Mouse (Mus musculus) MEL (cell line): ENCODE results near the gene Ttll11. TPM values are rescaled to one million over a fixed set of nuclear protein-coding genes. Genes with fewer than 3 reads are reported as not detected.

ENCODE experiments used
- DNase-seq: peaks from one replicate; pipeline ENCODE4 v3.0.0; 2011; ENCODE audit warnings: low read depth, low spot score
- H3K27ac ChIP-seq: 2 replicates; pipeline ENCODE4 v1.5.1; 2012; ENCODE audit warnings: low read depth, mild to moderate bottlenecking, control low read depth, low read length, moderate library complexity; ENCODE audit not compliant: control insufficient read depth
- H3K27me3 ChIP-seq, 2 experiments: fragments of 150-350 bp in 1 of 2; sonication (generic) in 1 of 2; 2 replicates each; pipeline ENCODE4 v1.6.1; 2012; ENCODE audit warnings: low read length in 2 of 2, mild to moderate bottlenecking in 2 of 2, improper control_type of control experiment in 1 of 2, moderate library complexity in 1 of 2; ENCODE audit not compliant: insufficient read depth in 2 of 2, control insufficient read depth in 1 of 2
- H3K36me3 ChIP-seq, 2 experiments: 2 replicates each; pipeline ENCODE4 v1.6.1; 2012 to 2014; ENCODE audit warnings: low read length in 2 of 2, improper control_type of control experiment in 1 of 2, inconsistent platforms in 1 of 2, mild to moderate bottlenecking in 1 of 2; ENCODE audit not compliant: insufficient read depth in 2 of 2, control insufficient read depth in 1 of 2
- H3K4me1 ChIP-seq, 2 experiments: fragments of 150-350 bp in 1 of 2; sonication (generic) in 1 of 2; 2 replicates each; pipeline ENCODE4 v1.6.1; 2012; ENCODE audit warnings: low read length in 2 of 2, improper control_type of control experiment in 1 of 2, mild to moderate bottlenecking in 1 of 2; ENCODE audit not compliant: insufficient read depth in 2 of 2, control insufficient read depth in 1 of 2
- H3K4me3 ChIP-seq, 2 experiments: fragments of 150-350 bp in 1 of 2; sonication (generic) in 1 of 2; 2 replicates each; pipeline ENCODE4 v1.5.1; 2012; ENCODE audit warnings: low read depth in 2 of 2, low read length in 2 of 2, mild to moderate bottlenecking in 2 of 2, moderate library complexity in 2 of 2, control low read depth in 1 of 2, improper control_type of control experiment in 1 of 2; ENCODE audit not compliant: control insufficient read depth in 1 of 2, insufficient read depth in 1 of 2
- H3K79me2 ChIP-seq: 2 replicates; pipeline ENCODE4 v1.6.1; 2012; ENCODE audit warnings: mild to moderate bottlenecking, low read length, moderate library complexity; ENCODE audit not compliant: control insufficient read depth, poor library complexity, insufficient read depth
- H3K9ac ChIP-seq: 2 replicates; pipeline ENCODE4 v1.6.1; 2012; ENCODE audit warnings: low read depth, mild to moderate bottlenecking, control low read depth, low read length, moderate library complexity; ENCODE audit not compliant: control insufficient read depth, poor library complexity, severe bottlenecking
- H3K9me3 ChIP-seq: fragments of 150-350 bp; sonication (generic); replicated peaks from 2 replicates; pipeline ENCODE4 v1.6.1; 2012; ENCODE audit warnings: mild to moderate bottlenecking, low read length, improper control_type of control experiment, moderate library complexity; ENCODE audit not compliant: insufficient read depth
- CHD1 ChIP-seq: IDR thresholded peaks from 2 replicates; pipeline ENCODE4 v1.6.1; 2012; ENCODE audit warnings: low read depth, mild to moderate bottlenecking, inconsistent platforms, low read length, improper control_type of control experiment
- CHD2 ChIP-seq: IDR thresholded peaks from 2 replicates; pipeline ENCODE4 v1.6.1; 2011; ENCODE audit warnings: low read length, improper control_type of control experiment
- CTCF ChIP-seq, 3 experiments: IDR thresholded peaks in 2 of 3; conservative IDR thresholded peaks in 1 of 3; 2 replicates each; pipeline ENCODE4 v1.5.1; 2011 to 2012; ENCODE audit warnings: low read length in 3 of 3, low read depth in 2 of 3, mild to moderate bottlenecking in 2 of 3, improper control_type of control experiment in 1 of 3, inconsistent platforms in 1 of 3, mixed read lengths in 1 of 3, moderate library complexity in 1 of 3; ENCODE audit not compliant: control insufficient read depth in 1 of 3, insufficient read depth in 1 of 3, poor library complexity in 1 of 3, severe bottlenecking in 1 of 3
- E2F4 ChIP-seq: IDR thresholded peaks from 2 replicates; pipeline ENCODE4 v1.6.1; 2011; ENCODE audit warnings: low read depth, low read length, improper control_type of control experiment, borderline replicate concordance
- ELF1 ChIP-seq: IDR thresholded peaks from 2 replicates; pipeline ENCODE4 v1.6.1; 2014; ENCODE audit warnings: low read depth, mild to moderate bottlenecking, inconsistent platforms, low read length, improper control_type of control experiment, moderate library complexity
- ETS1 ChIP-seq: IDR thresholded peaks from 2 replicates; pipeline ENCODE4 v1.6.1; 2012; ENCODE audit warnings: low read depth, mild to moderate bottlenecking, inconsistent platforms, low read length, improper control_type of control experiment, moderate library complexity
- GABPA ChIP-seq: IDR thresholded peaks from 2 replicates; pipeline ENCODE4 v1.6.1; 2012; ENCODE audit warnings: low read depth, mild to moderate bottlenecking, inconsistent platforms, low read length, improper control_type of control experiment, moderate library complexity
- HCFC1 ChIP-seq: IDR thresholded peaks from 2 replicates; pipeline ENCODE4 v1.6.1; 2012; ENCODE audit warnings: low read depth, mild to moderate bottlenecking, inconsistent platforms, low read length, improper control_type of control experiment, moderate library complexity
- KAT2A ChIP-seq: conservative IDR thresholded peaks from 2 replicates; pipeline ENCODE4 v1.6.1; 2012; ENCODE audit warnings: low read depth, low read length, improper control_type of control experiment, inconsistent platforms
- MAX ChIP-seq: IDR thresholded peaks from 2 replicates; pipeline ENCODE4 v1.6.1; 2011; ENCODE audit warnings: low read length, improper control_type of control experiment
- MEF2A ChIP-seq: IDR thresholded peaks from 2 replicates; pipeline ENCODE4 v1.6.1; 2014; ENCODE audit warnings: low read depth, mild to moderate bottlenecking, inconsistent platforms, low read length, improper control_type of control experiment; ENCODE audit not compliant: poor library complexity, insufficient replicate concordance, severe bottlenecking; ENCODE audit errors: extremely low read depth
- MXI1 ChIP-seq: IDR thresholded peaks from 2 replicates; pipeline ENCODE4 v1.6.1; 2011; ENCODE audit warnings: mild to moderate bottlenecking, low read depth, low read length, improper control_type of control experiment
- NELFE ChIP-seq: IDR thresholded peaks from 2 replicates; pipeline ENCODE4 v1.6.1; 2011; ENCODE audit warnings: low read depth, low read length, improper control_type of control experiment
- POLR2AphosphoS2 ChIP-seq: IDR thresholded peaks from 2 replicates; pipeline ENCODE4 v1.6.1; 2011; ENCODE audit warnings: low read length, improper control_type of control experiment
- POLR2AphosphoS5 ChIP-seq: IDR thresholded peaks from 2 replicates; pipeline ENCODE4 v1.6.1; 2012; ENCODE audit warnings: low read depth, borderline replicate concordance, mild to moderate bottlenecking, inconsistent platforms, low read length, moderate library complexity, mixed read lengths
- RAD21 ChIP-seq: IDR thresholded peaks from 2 replicates; pipeline ENCODE4 v1.6.1; 2011; ENCODE audit warnings: mild to moderate bottlenecking, low read depth, low read length, improper control_type of control experiment
- RCOR1 ChIP-seq: IDR thresholded peaks from 2 replicates; pipeline ENCODE4 v1.6.1; 2012; ENCODE audit warnings: low read depth, mild to moderate bottlenecking, inconsistent platforms, low read length, improper control_type of control experiment
- TAL1 ChIP-seq: IDR thresholded peaks from 2 replicates; pipeline ENCODE4 v1.6.1; 2012; ENCODE audit warnings: mild to moderate bottlenecking, inconsistent platforms, low read length, moderate library complexity, mixed read lengths
- TBP ChIP-seq: IDR thresholded peaks from 2 replicates; pipeline ENCODE4 v1.8.0; 2011; ENCODE audit warnings: low read depth, low read length, improper control_type of control experiment
- UBTF ChIP-seq: IDR thresholded peaks from 2 replicates; pipeline ENCODE4 v1.6.1; 2012; ENCODE audit warnings: low read depth, mild to moderate bottlenecking, inconsistent platforms, low read length, improper control_type of control experiment, moderate library complexity, borderline replicate concordance; ENCODE audit not compliant: insufficient read depth
- USF1 ChIP-seq: IDR thresholded peaks from 2 replicates; pipeline ENCODE4 v1.6.1; 2014; ENCODE audit warnings: low read depth, mild to moderate bottlenecking, inconsistent platforms, low read length, improper control_type of control experiment, moderate library complexity
- USF2 ChIP-seq, 2 experiments: IDR thresholded peaks; 2 replicates each; pipeline ENCODE4 v1.6.1; 2011 to 2012; ENCODE audit warnings: improper control_type of control experiment in 2 of 2, low read length in 2 of 2, borderline replicate concordance in 1 of 2, inconsistent platforms in 1 of 2, low read depth in 1 of 2, mild to moderate bottlenecking in 1 of 2; ENCODE audit not compliant: insufficient read depth in 1 of 2
- ZC3H11A ChIP-seq: IDR thresholded peaks from 2 replicates; pipeline ENCODE4 v1.6.1; 2012; ENCODE audit warnings: low read depth, mild to moderate bottlenecking, inconsistent platforms, low read length, improper control_type of control experiment
- ZKSCAN1 ChIP-seq: IDR thresholded peaks from 2 replicates; pipeline ENCODE4 v1.6.1; 2012; ENCODE audit warnings: low read depth, mild to moderate bottlenecking, inconsistent platforms, low read length, improper control_type of control experiment, moderate library complexity
- polyA plus RNA-seq, 2 experiments: library from polyadenylated mRNA; stranded (reverse) in 1 of 2; unstranded in 1 of 2; fragments of >175 nt in 1 of 2; fragments of >200 nt in 1 of 2; gene quantifications; 2 replicates each; pipeline versions ENCODE4 v1.2.1 to v1.2.4; 2012; ENCODE audit warnings: low replicate concordance in 2 of 2, low read depth in 1 of 2; ENCODE audit not compliant: insufficient read length in 2 of 2, insufficient read depth in 1 of 2, missing spikeins in 1 of 2
- total RNA-seq: library from RNA; depleted of rRNA; stranded (reverse); fragments of 300-350 nt; gene quantifications from 2 replicates; pipeline ENCODE4 v1.2.3, GENCODE M21; 2012

The Ttll11 gene
- total and polyA plus RNA-seq, 3 experiments, result 1.2 to 2.5 TPM; not detected in 1

DNA sequence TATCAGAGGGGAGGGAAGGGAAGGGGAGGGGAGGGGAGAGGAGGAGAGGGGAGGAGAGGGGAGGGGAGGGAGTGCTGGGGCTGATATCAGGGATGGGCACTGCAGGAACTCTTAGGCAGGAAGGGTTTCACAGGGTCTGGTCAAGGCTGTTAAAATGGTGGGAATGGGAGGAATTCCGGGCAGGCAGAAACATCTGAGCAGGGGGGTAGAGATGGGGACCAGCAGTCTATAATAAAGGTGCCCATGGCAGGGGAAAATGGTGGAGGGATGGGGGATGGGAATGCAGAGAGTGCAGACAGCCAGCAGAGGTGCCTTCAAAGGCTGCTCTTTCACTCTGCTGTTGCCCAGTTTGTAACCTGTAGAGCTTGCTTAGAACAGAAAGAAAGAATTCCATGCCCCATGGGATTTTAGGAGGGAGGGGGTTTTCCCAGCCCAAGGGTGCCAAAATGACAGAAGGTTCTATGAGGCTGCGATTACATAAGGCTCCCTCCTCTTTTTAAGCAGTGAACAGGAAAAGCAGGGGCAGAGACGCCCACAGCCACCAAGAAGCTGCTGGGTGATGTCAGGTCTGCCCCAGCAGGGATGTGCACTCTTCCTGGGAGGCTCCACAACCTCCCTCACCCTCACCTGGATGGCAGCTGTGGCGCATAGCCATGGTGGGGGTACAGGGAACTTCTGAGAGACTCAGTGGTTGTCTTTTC lies 211.0 kb downstream of the Ttll11 start (continued):
- TF ChIP-seq CHD1, result no peak
- no peak for TF ChIP-seq USF2 (IDR thresholded peaks at IDR 0.05; ENCODE audit: borderline replicate concordance in 1 of 2, insufficient read depth in 1 of 2, low read depth in 1 of 2, low read length in 2 of 2)
- no peak for TF ChIP-seq TBP
- TF ChIP-seq, all 39 proteins: peak for 0

DNA sequence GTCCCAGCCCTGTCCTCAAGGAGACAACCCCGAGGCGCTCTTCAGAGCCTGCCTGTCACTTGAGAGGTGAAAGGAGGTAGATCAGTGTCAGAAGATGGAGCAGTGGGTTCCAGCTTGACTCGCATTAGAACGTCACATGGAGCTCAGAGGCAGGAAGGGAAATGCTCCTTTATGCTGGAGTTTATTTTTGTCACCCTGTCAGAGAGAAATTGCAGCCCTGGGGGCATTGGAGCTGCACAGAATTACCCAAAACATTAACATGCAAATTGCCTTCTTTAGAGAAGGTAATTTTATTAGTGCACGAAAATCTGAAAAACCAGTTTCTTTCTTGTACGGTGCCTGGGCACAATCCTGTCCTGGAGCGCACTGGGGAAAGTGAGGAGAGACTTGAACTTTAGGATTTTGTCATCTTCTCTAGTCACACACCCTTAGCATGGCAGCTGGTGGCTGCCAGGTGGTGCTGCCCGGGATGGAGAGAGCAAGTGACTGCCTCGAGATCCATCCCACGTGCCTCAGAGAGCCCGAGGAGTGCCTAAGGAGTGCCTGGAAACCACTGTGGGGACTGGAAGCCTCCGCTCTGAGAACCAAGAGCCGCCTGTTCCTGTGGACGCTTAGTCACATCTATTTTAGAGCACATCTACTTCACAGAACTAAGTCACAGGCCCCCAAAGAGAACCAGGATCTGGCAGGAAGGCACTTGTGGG lies 211.7 kb downstream of the Ttll11 start:
- no peak overlapping the region for H3K4me3 ChIP-seq
- no peaks in the 10 kb centered on the region for H3K27me3 ChIP-seq
- H3K36me3 ChIP-seq, result no peaks in the 10 kb centered on the region
- H3K9ac ChIP-seq, result no peak overlapping the region
- H3K9me3 ChIP-seq, result no peaks in the 10 kb centered on the region
- H3K4me1 ChIP-seq, result no peaks in the 10 kb centered on the region
- TF ChIP-seq MEF2A (no peak), E2F4 (no peak), ZC3H11A (no peak), POLR2AphosphoS2 (no peak), UBTF (no peak), KAT2A (no peak), GABPA (no peak), MAX (no peak), HCFC1 (no peak)
- no peak overlapping the region for H3K27ac ChIP-seq
- H3K79me2 ChIP-seq, result no peaks in the 10 kb centered on the region
- DNase-seq, result no peak

- no peaks in the 10 kb centered on the region for H3K9me3 ChIP-seq
- H3K9ac ChIP-seq, result no peak overlapping the region
- no peak overlapping the region for H3K27ac ChIP-seq
- no peak overlapping the region for H3K4me3 ChIP-seq
- TF ChIP-seq RAD21 (no peak), USF1 (no peak), POLR2AphosphoS5 (no peak), CTCF (IDR thresholded peaks at IDR 0.05 in 2 of 3, conservative IDR thresholded peaks at IDR 0.05 in 1 of 3; ENCODE audit: control insufficient read depth in 1 of 3, insufficient read depth in 1 of 3, low read depth in 2 of 3, low read length in 3 of 3, poor library complexity in 1 of 3, severe bottlenecking in 1 of 3) (no peak), UBTF (no peak), RCOR1 (no peak), HCFC1 (no peak), ETS1 (no peak), ZKSCAN1 (no peak), MXI1 (no peak), ELF1 (no peak), NELFE (no peak), CHD2 (no peak), TAL1 (no peak), POLR2AphosphoS2 (no peak)
- TF ChIP-seq, all 39 proteins: peak for 0
- H3K36me3 ChIP-seq, result no peaks in the 10 kb centered on the region
- no peaks in the 10 kb centered on the region for H3K27me3 ChIP-seq
- no peaks in the 10 kb centered on the region for H3K4me1 ChIP-seq
- no peak for DNase-seq
- H3K79me2 ChIP-seq, result no peaks in the 10 kb centered on the region
These were observed 215.4 kb downstream of the Ttll11 start for GRCm38 (mm10) chr2:35764328-35764727.
